Mouse (Mus musculus): Measurements from ENCODE around the gene Irak3. TPM values are rescaled to one million over a fixed set of nuclear protein-coding genes. Genes with fewer than 3 reads are reported as not detected.
"Not testable (repeated sequence)": the region's sequence is repeated elsewhere in the genome, so short reads cannot be mapped to it uniquely, and the experiment has no call there.

Irak3 gene
- 1 to 10 TPM; 3.3 to 3.5 TPM for total RNA-seq (2021)
- long read RNA-seq, experiment 1, partial matches to known transcripts, result 0 of 5 reads
- long read RNA-seq, experiment 1, other reads (novel, unspliced or antisense), result 1 of 5 reads
- long read RNA-seq, experiment 2, partial matches to known transcripts, result 0 of 1 reads
- long read RNA-seq, experiment 2, other reads (novel, unspliced or antisense), result 0 of 1 reads

GRCm38 (mm10) chr10:120201961-120202402, at the start of gene Irak3:
TSS of gene Irak3 (minus strand) at chr10:120202130.
- DNase-seq, result peak; percentile 85 to 94

- no peak for DNase-seq
These were observed 49.2 kb upstream of the Irak3 start for GRCm38 (mm10) chr10:120250911-120251683.

GRCm38 (mm10) chr10:120246994-120247750, 45.2 kb upstream of the Irak3 start:
- DNase-seq, result peak; percentile 47 to 64

- DNase-seq, result no peak
These were observed 43.8 kb upstream of the Irak3 start for GRCm38 (mm10) chr10:120245681-120246080.

GRCm38 (mm10) chr10:120242421-120242820, 40.5 kb upstream of the Irak3 start:
- DNase-seq, result no peak

GRCm38 (mm10) chr10:120239476-120239875, 37.5 kb upstream of the Irak3 start:
- DNase-seq, result no peak

- DNase-seq, result no peak
These were observed 36.3 kb upstream of the Irak3 start for GRCm38 (mm10) chr10:120238241-120238640.

GRCm38 (mm10) chr10:120236855-120237254, 34.9 kb upstream of the Irak3 start:
- no peak for DNase-seq

- peak; percentile 39 to 81 for DNase-seq
These were observed 31.9 kb upstream of the Irak3 start for GRCm38 (mm10) chr10:120233655-120234367.

- peak; percentile 56 to 77 for DNase-seq
These were observed 29.8 kb upstream of the Irak3 start for GRCm38 (mm10) chr10:120231718-120232117.

- peak; percentile 90 to 93 for DNase-seq
These were observed 25.1 kb upstream of the Irak3 start, which contains the start of gene Llph for GRCm38 (mm10) chr10:120226871-120227661. TSS of gene Llph (plus strand) at chr10:120227070.

GRCm38 (mm10) chr10:120220776-120221175, 18.8 kb upstream of the Irak3 start:
- DNase-seq, result no peak

- peak in 1 of 2 experiments; percentile 44 for DNase-seq
These were observed 17.8 kb upstream of the Irak3 start for GRCm38 (mm10) chr10:120219578-120220359.

GRCm38 (mm10) chr10:120218996-120219395, 17.1 kb upstream of the Irak3 start:
- DNase-seq, result no peak

GRCm38 (mm10) chr10:120217099-120217498, 15.2 kb upstream of the Irak3 start:
- not testable (repeated sequence) for DNase-seq

GRCm38 (mm10) chr10:120210096-120210495, 8.2 kb upstream of the Irak3 start:
- no peak for DNase-seq

- DNase-seq, result no peak
These were observed 7.6 kb upstream of the Irak3 start for GRCm38 (mm10) chr10:120209539-120209925.

GRCm38 (mm10) chr10:120208575-120209538, 6.9 kb upstream of the Irak3 start:
- DNase-seq, result peak; percentile 91 to 92

GRCm38 (mm10) chr10:120208015-120208414, 6.1 kb upstream of the Irak3 start:
- no peak for DNase-seq
